Mouse (Mus musculus): ENCODE results near the gene Brsk1.

The Brsk1 gene

GRCm38 (mm10) chr7:4739041-4739543, 48.7 kb downstream of the Brsk1 start:
- no peak for DNase-seq (ENCODE audit: low read depth, low spot score)

- DNase-seq (ENCODE audit: low read depth, low spot score) = peak; percentile 100
These were observed 49.3 kb downstream of the Brsk1 start, which contains the start of gene Kmt5c for GRCm38 (mm10) chr7:4739544-4740275. TSS of gene Kmt5c (plus strand) at chr7:4740115.

GRCm38 (mm10) chr7:4740309-4740727, 49.9 kb downstream of the Brsk1 start:
- DNase-seq (ENCODE audit: low read depth, low spot score) = no peak

- DNase-seq (ENCODE audit: low read depth, low spot score) = no peak
These were observed 50.7 kb downstream of the Brsk1 start for GRCm38 (mm10) chr7:4741151-4741550.

GRCm38 (mm10) chr7:4741672-4742481, 51.5 kb downstream of the Brsk1 start:
- no peak for DNase-seq (ENCODE audit: low read depth, low spot score)

GRCm38 (mm10) chr7:4742482-4742819, 52.0 kb downstream of the Brsk1 start:
- no peak for DNase-seq (ENCODE audit: low read depth, low spot score)

GRCm38 (mm10) chr7:4743354-4743753, 53.0 kb downstream of the Brsk1 start:
- DNase-seq (ENCODE audit: low read depth, low spot score) = no peak

- DNase-seq (ENCODE audit: low read depth, low spot score) = no peak
These were observed 54.5 kb downstream of the Brsk1 start for GRCm38 (mm10) chr7:4744886-4745285.

GRCm38 (mm10) chr7:4746326-4746980, 56.0 kb downstream of the Brsk1 start:
- no peak for DNase-seq (ENCODE audit: low read depth, low spot score)

GRCm38 (mm10) chr7:4747156-4747899, 56.9 kb downstream of the Brsk1 start:
- DNase-seq (ENCODE audit: low read depth, low spot score) = no peak

GRCm38 (mm10) chr7:4748321-4748720, 57.9 kb downstream of the Brsk1 start:
- no peak for DNase-seq (ENCODE audit: low read depth, low spot score)

GRCm38 (mm10) chr7:4749169-4749568, 58.8 kb downstream of the Brsk1 start:
- DNase-seq (ENCODE audit: low read depth, low spot score) = no peak

GRCm38 (mm10) chr7:4751971-4752820, 61.8 kb downstream of the Brsk1 start:
- DNase-seq (ENCODE audit: low read depth, low spot score) = no peak

GRCm38 (mm10) chr7:4752821-4753570, 62.6 kb downstream of the Brsk1 start, which contains the start of gene Cox6b2:
TSS of gene Cox6b2 (minus strand) at chr7:4753094.
- DNase-seq (ENCODE audit: low read depth, low spot score) = peak; percentile 67

GRCm38 (mm10) chr7:4759670-4760069, 69.3 kb downstream of the Brsk1 start:
- no peak for DNase-seq (ENCODE audit: low read depth, low spot score)

GRCm38 (mm10) chr7:4764946-4765710, 74.7 kb downstream of the Brsk1 start:
- DNase-seq (ENCODE audit: low read depth, low spot score) = no peak
